8 mouse cellular contexts compared by ENCODE assay signal in the genomic region with DNA sequence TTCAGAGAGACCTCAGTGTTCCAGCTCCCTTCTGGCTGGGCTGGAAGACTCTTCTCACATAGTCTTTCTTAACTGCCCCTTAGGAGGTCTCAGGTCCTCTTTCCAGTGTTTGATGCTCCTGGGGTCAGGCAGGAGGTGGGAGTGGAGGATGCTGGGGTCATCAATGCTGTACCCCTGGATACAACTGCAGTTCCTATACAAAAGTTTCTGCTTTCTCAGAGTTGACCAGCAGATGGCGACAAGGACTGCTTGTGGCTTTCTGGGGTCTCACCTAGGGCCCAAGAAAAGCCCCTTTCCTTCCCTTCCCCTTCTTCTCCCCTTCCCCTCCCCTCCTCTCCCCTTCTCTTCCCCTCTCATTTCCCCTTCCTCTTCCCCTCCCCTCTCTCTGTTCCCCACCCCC. TPM values are rescaled to one million over a fixed set of nuclear protein-coding genes. Genes with fewer than 3 reads are reported as not detected.
A peak's percentile ranks its signal among the peaks of the same experiment; 100 is the strongest.
DNase-seq lines count a peak whose midpoint lies in the region; ATAC-seq and TF ChIP-seq lines count a peak whose summit lies in the region.

No protein-coding gene starts in this region.

- H3K4me1 ChIP-seq in heart, postnatal 0 days (ENCODE audit: control insufficient read depth, insufficient read depth) = 0 out of 2 replicates have a peak, but pooled peaks cover 5% of the 10 kb centered on the region
- no peaks in the 10 kb centered on the region for H3K4me1 ChIP-seq in lung, postnatal 0 days (ENCODE audit: insufficient read depth, low read depth, low read length)
- peaks cover 15% of the 10 kb centered on the region for H3K4me1 ChIP-seq in kidney, embryonic 16.5 days (ENCODE audit: insufficient read depth, low read length)

- H3K4me3 ChIP-seq in heart, postnatal 0 days (ENCODE audit: low read depth, low read length) = no peak overlapping the region
- no peak overlapping the region for H3K4me3 ChIP-seq in lung, postnatal 0 days (ENCODE audit: low read depth, low read length)
- no peak overlapping the region for H3K4me3 ChIP-seq in kidney, embryonic 16.5 days (ENCODE audit: low read length)

- 0% methylated on average over 1 of the region's 1 CpGs for WGBS in heart, postnatal 0 days
- WGBS in lung, postnatal 0 days = 0% methylated on average over 1 of the region's 1 CpGs
- WGBS in kidney, embryonic 16.5 days = 0% methylated on average over 1 of the region's 1 CpGs

- TF ChIP-seq CTCF in heart, postnatal 0 days (IDR thresholded peaks at IDR 0.05; ENCODE audit: low read depth) = peak; percentile 63
- TF ChIP-seq CTCF in lung, postnatal 0 days (IDR thresholded peaks at IDR 0.05) = peak; percentile 70

- no peaks in the 10 kb centered on the region for H3K36me3 ChIP-seq in heart, postnatal 0 days (replicated peaks; ENCODE audit: control insufficient read depth, insufficient read depth, low read length)
- no peaks in the 10 kb centered on the region for H3K36me3 ChIP-seq in lung, postnatal 0 days (ENCODE audit: insufficient read depth, low read length)
- no peaks in the 10 kb centered on the region for H3K36me3 ChIP-seq in kidney, embryonic 16.5 days (ENCODE audit: insufficient read depth, low read length)

- no peak for ATAC-seq in heart, postnatal 0 days (ENCODE audit: insufficient read depth, low read depth)
- ATAC-seq in lung, postnatal 0 days = no peak
- ATAC-seq in kidney, embryonic 16.5 days (ENCODE audit: low FRiP score, low TSS enrichment) = no peak

- H3K4me2 ChIP-seq in heart, postnatal 0 days (ENCODE audit: low read depth, low read length) = no peak overlapping the region
- no peak overlapping the region for H3K4me2 ChIP-seq in lung, postnatal 0 days (replicated peaks; ENCODE audit: low read depth, low read length)
- H3K4me2 ChIP-seq in kidney, embryonic 16.5 days (replicated peaks; ENCODE audit: low read depth, low read length) = no peak overlapping the region

- no peak overlapping the region for H3K27ac ChIP-seq in heart, postnatal 0 days (ENCODE audit: low read depth)
- no peak overlapping the region for H3K27ac ChIP-seq in lung, postnatal 0 days (ENCODE audit: low read length)
- no peak overlapping the region for H3K27ac ChIP-seq in kidney, embryonic 16.5 days (ENCODE audit: low read length)

- no peak overlapping the region for H3K9ac ChIP-seq in heart, postnatal 0 days (replicated peaks; ENCODE audit: low read depth, low read length)
- no peak overlapping the region for H3K9ac ChIP-seq in lung, postnatal 0 days (replicated peaks; ENCODE audit: low read depth)
- H3K9ac ChIP-seq in kidney, embryonic 16.5 days (replicated peaks; ENCODE audit: low read length) = no peak overlapping the region

- H3K27me3 ChIP-seq in heart, postnatal 0 days (ENCODE audit: control insufficient read depth, insufficient read depth, low read length) = no peaks in the 10 kb centered on the region
- no peaks in the 10 kb centered on the region for H3K27me3 ChIP-seq in lung, postnatal 0 days (replicated peaks; ENCODE audit: insufficient read depth, low read length)
- no peaks in the 10 kb centered on the region for H3K27me3 ChIP-seq in kidney, embryonic 16.5 days (ENCODE audit: insufficient read depth, low read length)

- TF ChIP-seq EP300 in heart, postnatal 0 days (IDR thresholded peaks at IDR 0.05; ENCODE audit: low read depth) = no peak
- TF ChIP-seq EP300 in lung, postnatal 0 days (IDR thresholded peaks at IDR 0.05) = no peak

- no peaks in the 10 kb centered on the region for H3K9me3 ChIP-seq in heart, postnatal 0 days (replicated peaks; ENCODE audit: control insufficient read depth, low read length)
- no peaks in the 10 kb centered on the region for H3K9me3 ChIP-seq in lung, postnatal 0 days (ENCODE audit: low read length)
- H3K9me3 ChIP-seq in kidney, embryonic 16.5 days (ENCODE audit: low read length) = no peaks in the 10 kb centered on the region

- DNase-seq in heart, postnatal 0 days (ENCODE audit: low spot score) = no peak
- DNase-seq in heart, adult 9 months (ENCODE audit: low spot score in 2 of 2) = no peak
- peak; percentile 46 to 65 for DNase-seq in right cerebral cortex, postnatal 10 days (ENCODE audit: low spot score in 2 of 2)
- no peak for DNase-seq in right cerebral cortex, postnatal 36 days (ENCODE audit: low spot score in 2 of 2)
- DNase-seq in cerebellum, postnatal 14 days = peak; percentile 75 to 82
- no peak for DNase-seq in lung, postnatal 0 days (ENCODE audit: low spot score)
- peak; percentile 46 for DNase-seq in thymus, postnatal 25 days

RNA-seq across cellular contexts. Expression of a gene that starts 9.3 kb away (rescaled TPM):
- 0.35 TPM in 1 of 2 replicates, not detected in the other for total RNA-seq in heart, postnatal 0 days (2014; rRNA removed; ENCODE audit: low replicate concordance)
- 0.92 and 0.97 TPM in 2 replicates for polyA plus RNA-seq in heart, postnatal 0 days (2015; fragmentation: Nextera tagmentation; extraction: Ambion mirVana)
- polyA plus RNA-seq in lung, postnatal 0 days (2015; fragmentation: Nextera tagmentation; extraction: Ambion mirVana) = 4.6 and 5.9 TPM in 2 replicates
- polyA plus RNA-seq in kidney, embryonic 16.5 days (2015; fragmentation: Nextera tagmentation; extraction: Ambion mirVana) = 1.8 and 2.2 TPM in 2 replicates

RNA-seq across cellular contexts. Expression of a gene that starts 29.6 kb away (rescaled TPM):
- total RNA-seq in heart, postnatal 0 days (2014; rRNA removed; ENCODE audit: low replicate concordance) = 14.1 and 16.5 TPM in 2 replicates
- polyA plus RNA-seq in heart, postnatal 0 days (2015; fragmentation: Nextera tagmentation; extraction: Ambion mirVana) = 6.8 and 7.5 TPM in 2 replicates
- 10.4 and 11.1 TPM in 2 replicates for polyA plus RNA-seq in lung, postnatal 0 days (2015; fragmentation: Nextera tagmentation; extraction: Ambion mirVana)
- polyA plus RNA-seq in kidney, embryonic 16.5 days (2015; fragmentation: Nextera tagmentation; extraction: Ambion mirVana) = 153 and 162 TPM in 2 replicates

RNA-seq across cellular contexts. Expression of a gene that starts 53.6 kb away (rescaled TPM):
- total RNA-seq in heart, postnatal 0 days (2014; rRNA removed; ENCODE audit: low replicate concordance) = not detected in 2 replicates
- polyA plus RNA-seq in heart, postnatal 0 days (2015; fragmentation: Nextera tagmentation; extraction: Ambion mirVana) = 0.33 and 0.37 TPM in 2 replicates
- polyA plus RNA-seq in lung, postnatal 0 days (2015; fragmentation: Nextera tagmentation; extraction: Ambion mirVana) = 1.5 and 2.0 TPM in 2 replicates
- 0.32 and 0.37 TPM in 2 replicates for polyA plus RNA-seq in kidney, embryonic 16.5 days (2015; fragmentation: Nextera tagmentation; extraction: Ambion mirVana)

Comparison
In these comparisons a context has a peak if more than half of its experiments do, and no peak if none do; other contexts are left out.
1. DNase-seq: peak in right cerebral cortex, postnatal 10 days (2 of 2), cerebellum, postnatal 14 days (2 of 2) and thymus, postnatal 25 days (single experiment); none in heart, postnatal 0 days (single experiment), heart, adult 9 months (0 of 2), right cerebral cortex, postnatal 36 days (0 of 2) and lung, postnatal 0 days (single experiment).
2. RNA of a gene that starts 29.6 kb away (polyA plus RNA-seq): 153 to 162 TPM in kidney, embryonic 16.5 days; 10.4 to 11.1 TPM in lung, postnatal 0 days and 6.8 to 7.5 TPM in heart, postnatal 0 days; every median in the first group is over 10 times any median in the second.